Mouse (Mus musculus) hindbrain, embryonic 13.5 days (tissue): Measurements from ENCODE around the gene Tsc2. TPM values are rescaled to one million over a fixed set of nuclear protein-coding genes. Genes with fewer than 3 reads are reported as not detected.
"Not testable (repeated sequence)": the region's sequence is repeated elsewhere in the genome, so short reads cannot be mapped to it uniquely, and the experiment has no call there.

Experiments
- ATAC-seq: fragments of 200-750 bp; cut with Nextera tagmentation; 2 replicates; pipeline ENCODE4 v1.8.0; 2017; ENCODE audit warnings: moderate TSS enrichment; ENCODE audit not compliant: low FRiP score
- H3K27ac ChIP-seq: fragments of 300-500 bp; sonication (generic); 2 replicates; pipeline ENCODE4 v1.5.1; 2015; ENCODE audit warnings: inconsistent platforms, mild to moderate bottlenecking, moderate library complexity
- H3K27me3 ChIP-seq: fragments of 300-500 bp; sonication (generic); 2 replicates; pipeline ENCODE4 v1.6.1; 2015; ENCODE audit warnings: mild to moderate bottlenecking, inconsistent platforms
- H3K36me3 ChIP-seq: fragments of 300-500 bp; sonication (generic); 2 replicates; pipeline ENCODE4 v1.6.1; 2015; ENCODE audit warnings: mild to moderate bottlenecking, inconsistent platforms
- H3K4me1 ChIP-seq: fragments of 300-500 bp; sonication (generic); replicated peaks from 2 replicates; pipeline ENCODE4 v1.6.1; 2015; ENCODE audit warnings: inconsistent platforms
- H3K4me2 ChIP-seq: fragments of 300-500 bp; sonication (generic); 2 replicates; pipeline ENCODE4 v1.6.1; 2015; ENCODE audit warnings: inconsistent platforms, mild to moderate bottlenecking, moderate library complexity
- H3K4me3 ChIP-seq: fragments of 300-500 bp; sonication (generic); 2 replicates; pipeline ENCODE4 v1.5.1; 2015; ENCODE audit warnings: mild to moderate bottlenecking, inconsistent platforms
- H3K9ac ChIP-seq: fragments of 300-500 bp; sonication (generic); 2 replicates; pipeline ENCODE4 v1.6.1; 2015; ENCODE audit warnings: mild to moderate bottlenecking, inconsistent platforms
- H3K9me3 ChIP-seq: fragments of 300-500 bp; sonication (generic); 2 replicates; pipeline ENCODE4 v1.6.1; 2016; ENCODE audit warnings: inconsistent platforms
- WGBS: fragments of 180-500 bp; shearing (Covaris S2); methylation state at CpG from one replicate; pipeline ENCODE4 v1.1.7; 2015; 5-methylcytosine and 5-hydroxymethylcytosine counted together
- polyA plus RNA-seq: library from polyadenylated mRNA; unstranded; fragments of >200 nt; fragmentation: Nextera tagmentation; extraction: Ambion mirVana; gene quantifications from 2 replicates; pipeline ENCODE4 v1.2.1, GENCODE M21; 2015

Gene Tsc2
- 67.9 and 76.0 TPM in 2 replicates for polyA plus RNA-seq

- H3K4me1 ChIP-seq, result peaks cover 26% of the 10 kb centered on the region
- no peaks in the 10 kb centered on the region for H3K27me3 ChIP-seq
- H3K36me3 ChIP-seq, result peaks cover 35% of the 10 kb centered on the region
- WGBS, result 2% methylated on average over 51 of the region's 51 CpGs
- peak within 1 kb of the TSS; percentile 75 for H3K9ac ChIP-seq
- peak within 1 kb of the TSS; percentile 89 for H3K4me2 ChIP-seq
- no peaks in the 10 kb centered on the region for H3K9me3 ChIP-seq
- peak; percentile 88 for ATAC-seq
- H3K27ac ChIP-seq, result peak within 1 kb of the TSS; percentile 76
- H3K4me3 ChIP-seq, result peak within 1 kb of the TSS; percentile 68
Measured at GRCm38 (mm10) chr17:24632167-24632812, at the start of gene Tsc2, which contains the start of gene Nthl1. Gene Tsc2, minus strand, starts transcription at chr17:24632630. Gene Nthl1, plus strand, starts transcription at chr17:24632680.

DNA sequence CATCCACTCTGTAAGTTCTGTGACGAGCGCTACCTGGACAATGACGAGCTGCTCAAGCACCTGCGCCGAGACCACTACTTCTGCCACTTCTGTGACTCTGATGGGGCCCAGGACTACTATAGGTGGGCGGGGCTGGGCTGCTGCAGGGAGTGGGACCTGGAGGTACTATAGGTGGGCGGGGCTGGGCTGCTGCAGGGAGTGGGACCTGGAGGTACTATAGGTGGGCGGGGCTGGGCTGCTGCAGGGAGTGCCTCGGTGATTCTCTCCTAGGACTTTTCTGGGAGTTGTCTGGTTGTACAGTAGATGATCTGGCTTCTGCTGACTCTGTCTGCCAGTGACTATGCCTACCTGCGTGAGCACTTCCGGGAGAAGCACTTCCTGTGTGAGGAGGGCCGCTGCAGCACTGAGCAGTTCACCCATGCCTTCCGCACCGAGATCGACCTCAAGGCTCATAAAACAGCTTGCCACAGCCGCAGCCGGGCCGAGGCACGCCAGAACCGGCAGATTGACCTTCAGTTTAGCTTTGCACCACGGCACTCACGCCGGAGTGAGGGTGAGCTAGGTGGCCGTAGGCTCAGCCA, 45.2 kb upstream of the Tsc2 start:
- ATAC-seq, result no peak
- H3K4me3 ChIP-seq, result no peak overlapping the region
- no peak overlapping the region for H3K27ac ChIP-seq
- H3K4me1 ChIP-seq, result peaks cover 10% of the 10 kb centered on the region
- H3K9me3 ChIP-seq, result no peaks in the 10 kb centered on the region
- no peak overlapping the region for H3K4me2 ChIP-seq
- H3K36me3 ChIP-seq, result peaks cover 62% of the 10 kb centered on the region
- no peaks in the 10 kb centered on the region for H3K27me3 ChIP-seq
- WGBS, result 95% methylated on average over 24 of the region's 24 CpGs
- H3K9ac ChIP-seq, result no peak overlapping the region

DNA sequence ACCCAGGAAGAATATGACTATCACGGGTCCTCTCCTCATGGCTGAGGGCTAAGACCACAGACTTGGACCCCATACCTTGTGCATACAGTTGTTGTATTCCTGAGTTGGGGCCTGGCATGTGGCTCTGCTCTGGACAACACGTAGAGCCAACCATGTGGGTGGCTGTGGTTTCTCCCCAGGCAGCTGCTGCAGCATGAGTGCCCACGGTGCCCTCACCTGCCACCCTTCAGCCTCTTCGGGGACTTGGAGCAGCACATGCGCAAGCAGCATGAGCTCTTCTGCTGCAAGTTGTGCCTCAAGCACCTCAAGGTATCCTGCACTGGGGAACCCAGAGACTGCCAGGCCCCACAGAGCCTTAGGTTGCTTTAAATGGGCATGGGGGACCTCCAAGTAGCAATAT, 44.4 kb upstream of the Tsc2 start:
- H3K4me2 ChIP-seq, result no peak overlapping the region
- H3K27me3 ChIP-seq, result no peaks in the 10 kb centered on the region
- H3K9ac ChIP-seq, result no peak overlapping the region
- 97% methylated on average over 5 of the region's 5 CpGs for WGBS
- no peak overlapping the region for H3K27ac ChIP-seq
- ATAC-seq, result no peak
- H3K36me3 ChIP-seq, result peaks cover 55% of the 10 kb centered on the region
- peaks cover 17% of the 10 kb centered on the region for H3K4me1 ChIP-seq
- H3K4me3 ChIP-seq, result no peak overlapping the region
- no peaks in the 10 kb centered on the region for H3K9me3 ChIP-seq

DNA sequence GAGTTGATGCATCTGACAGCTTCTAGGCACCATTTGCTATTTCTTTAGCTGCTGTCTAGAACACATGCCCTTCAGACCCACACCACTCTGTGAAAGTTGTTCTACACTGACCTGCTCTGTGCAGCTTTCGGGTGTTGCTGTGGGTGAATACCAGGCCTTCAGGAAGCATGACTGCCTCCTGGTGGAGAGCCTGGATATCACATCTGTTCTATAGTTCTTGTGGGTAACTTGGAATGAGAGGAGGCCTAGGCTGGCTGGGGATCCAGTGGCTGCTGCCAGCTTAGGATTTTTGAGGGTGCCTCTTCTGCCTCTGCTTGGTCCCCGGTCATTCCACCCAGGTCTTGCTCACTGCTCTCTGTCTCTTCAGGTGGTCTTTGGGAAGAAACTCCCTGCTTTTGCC, 43.8 kb upstream of the Tsc2 start:
- no peaks in the 10 kb centered on the region for H3K9me3 ChIP-seq
- WGBS, result 56% methylated on average over 2 of the region's 2 CpGs
- peaks cover 24% of the 10 kb centered on the region for H3K4me1 ChIP-seq
- H3K36me3 ChIP-seq, result peaks cover 48% of the 10 kb centered on the region
- H3K4me2 ChIP-seq, result no peak overlapping the region
- H3K27ac ChIP-seq, result no peak overlapping the region
- ATAC-seq, result no peak
- H3K4me3 ChIP-seq, result no peak overlapping the region
- H3K27me3 ChIP-seq, result no peaks in the 10 kb centered on the region
- peak overlapping the region; percentile 19; the same call in 1 of the 2 replicates for H3K9ac ChIP-seq

DNA sequence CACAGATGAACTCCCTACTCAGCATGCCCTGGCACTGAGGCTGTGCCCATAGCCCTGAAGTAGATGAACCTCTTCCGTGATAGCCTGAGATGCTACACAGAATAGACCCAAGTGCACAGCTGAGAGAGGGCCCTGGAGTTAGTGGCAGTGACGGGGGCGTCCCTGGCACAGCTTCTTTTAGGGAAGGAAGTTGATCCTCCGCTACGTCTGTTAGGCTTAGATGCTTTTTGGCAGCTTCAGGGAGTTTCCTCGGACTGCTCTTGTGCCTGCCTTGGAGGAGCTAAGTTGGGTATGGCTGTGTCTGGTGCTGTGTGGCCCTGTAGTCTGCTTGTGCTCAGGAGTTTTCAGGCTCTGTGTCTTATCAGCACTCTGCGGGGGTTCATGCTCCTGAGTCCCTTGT, 41.8 kb upstream of the Tsc2 start:
- Histone ChIP-seq H3K4me1 (peaks cover 35% of the 10 kb centered on the region), H3K9me3 (no peaks in the 10 kb centered on the region), H3K36me3 (peaks cover 29% of the 10 kb centered on the region), H3K4me2 (no peak overlapping the region), H3K4me3 (no peak overlapping the region), H3K27ac (no peak overlapping the region), H3K27me3 (no peaks in the 10 kb centered on the region), H3K9ac (0 out of 2 replicates have a peak overlapping the region, but pooled peaks have one; percentile 0)
- WGBS, result 90% methylated on average over 7 of the region's 7 CpGs
- ATAC-seq, result no peak

DNA sequence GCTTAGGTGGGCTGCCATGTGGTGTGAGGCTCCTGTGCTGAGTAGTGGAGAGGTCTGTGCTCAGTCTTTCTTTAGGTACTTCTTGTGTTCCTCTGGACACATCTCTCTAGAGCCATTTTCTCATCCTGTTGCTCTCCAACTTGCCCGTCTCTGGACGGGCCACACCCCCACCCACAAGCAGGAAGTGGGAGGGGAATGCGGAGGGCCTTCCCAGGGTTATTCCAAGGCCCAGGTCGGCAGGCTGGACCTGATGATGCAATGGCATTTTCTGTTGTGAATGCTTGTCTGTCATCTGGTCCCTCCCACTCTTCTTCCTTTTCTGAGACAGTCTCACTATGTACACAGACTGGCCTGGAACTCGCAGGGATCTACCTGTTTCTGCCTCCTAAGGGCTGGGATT, 39.7 kb upstream of the Tsc2 start:
- Histone ChIP-seq H3K4me3 (no peak overlapping the region), H3K36me3 (peaks cover 8% of the 10 kb centered on the region), H3K9ac (peak overlapping the region; percentile 99), H3K27ac (no peak overlapping the region), H3K4me1 (peaks cover 42% of the 10 kb centered on the region), H3K27me3 (no peaks in the 10 kb centered on the region), H3K4me2 (peak overlapping the region; percentile 87), H3K9me3 (no peaks in the 10 kb centered on the region)
- ATAC-seq, result no peak
- 43% methylated on average over 5 of the region's 5 CpGs for WGBS

GRCm38 (mm10) chr17:24671346-24671745, 38.9 kb upstream of the Tsc2 start:
- 80% methylated on average over 5 of the region's 5 CpGs for WGBS
- Histone ChIP-seq H3K36me3 (no peaks in the 10 kb centered on the region), H3K9ac (peak overlapping the region; percentile 99), H3K4me2 (peak overlapping the region; percentile 87), H3K27ac (no peak overlapping the region), H3K27me3 (no peaks in the 10 kb centered on the region), H3K9me3 (no peaks in the 10 kb centered on the region), H3K4me1 (peaks cover 42% of the 10 kb centered on the region), H3K4me3 (0 out of 2 replicates have a peak overlapping the region, but pooled peaks have one; percentile 98)
- no peak for ATAC-seq

DNA sequence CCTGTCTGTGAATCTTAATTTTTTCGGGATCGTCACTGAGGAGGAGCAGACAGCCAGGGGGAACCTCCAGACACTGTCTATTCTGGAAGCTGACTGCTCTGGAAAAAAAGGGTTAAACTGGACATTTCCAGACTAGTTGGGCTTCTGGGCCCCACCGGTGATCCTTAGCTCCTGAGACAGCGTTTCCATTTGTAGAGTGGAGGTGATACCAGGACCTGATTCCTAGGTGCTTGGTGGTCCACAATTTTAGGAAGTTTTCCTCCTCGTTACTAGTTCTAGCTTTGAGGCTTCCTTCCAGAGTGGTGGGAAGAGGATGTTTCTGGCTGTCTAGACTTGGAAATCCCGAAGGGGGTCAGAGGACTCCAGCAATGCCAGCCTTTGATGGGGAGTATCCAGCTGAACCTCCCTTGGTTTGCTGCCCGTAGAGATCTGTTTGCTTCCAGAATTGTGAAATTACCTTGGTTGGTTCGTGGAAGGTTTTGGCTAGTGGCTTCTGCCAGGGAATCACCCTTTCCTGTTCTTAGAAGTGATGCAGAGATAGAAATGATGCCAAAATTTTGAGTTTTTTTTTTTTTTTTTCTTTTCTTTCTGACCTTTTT, 37.9 kb upstream of the Tsc2 start:
- WGBS, result 17% methylated on average over 8 of the region's 8 CpGs

GRCm38 (mm10) chr17:24669545-24670245, 37.3 kb upstream of the Tsc2 start, which contains the start of gene Zfp598:
Gene Zfp598, plus strand, starts transcription at chr17:24669687.
- Histone ChIP-seq H3K27me3 (no peaks in the 10 kb centered on the region), H3K36me3 (no peaks in the 10 kb centered on the region), H3K4me2 (peak within 1 kb of the TSS; percentile 87), H3K4me1 (peaks cover 37% of the 10 kb centered on the region), H3K9ac (peak within 1 kb of the TSS; percentile 99), H3K4me3 (peak within 1 kb of the TSS; percentile 98), H3K9me3 (no peaks in the 10 kb centered on the region), H3K27ac (peak within 1 kb of the TSS; percentile 92)
- ATAC-seq, result peak; percentile 98
- under 1% methylated on average over 65 of the region's 80 CpGs for WGBS

More for the DNA sequence above, 37.9 kb upstream of the Tsc2 start:
- Histone ChIP-seq H3K9ac (peak overlapping the region; percentile 99), H3K4me2 (peak overlapping the region; percentile 87), H3K36me3 (no peaks in the 10 kb centered on the region), H3K9me3 (no peaks in the 10 kb centered on the region), H3K4me1 (peaks cover 37% of the 10 kb centered on the region), H3K27ac (peak overlapping the region; percentile 92), H3K4me3 (peak overlapping the region; percentile 98), H3K27me3 (no peaks in the 10 kb centered on the region)
- ATAC-seq, result no peak

- not testable (repeated sequence) for H3K27me3 ChIP-seq, H3K9me3 ChIP-seq, H3K36me3 ChIP-seq
- peak overlapping the region; percentile 92 for H3K27ac ChIP-seq
- H3K4me1 ChIP-seq, result peaks cover 37% of the 10 kb centered on the region
- peak overlapping the region; percentile 98 for H3K4me3 ChIP-seq
- peak overlapping the region; percentile 87 for H3K4me2 ChIP-seq
- peak overlapping the region; percentile 99 for H3K9ac ChIP-seq
- 8% methylated on average over 15 of the region's 15 CpGs for WGBS
- peak; percentile 52 for ATAC-seq
Measured at GRCm38 (mm10) chr17:24669214-24669544, 36.7 kb upstream of the Tsc2 start.

DNA sequence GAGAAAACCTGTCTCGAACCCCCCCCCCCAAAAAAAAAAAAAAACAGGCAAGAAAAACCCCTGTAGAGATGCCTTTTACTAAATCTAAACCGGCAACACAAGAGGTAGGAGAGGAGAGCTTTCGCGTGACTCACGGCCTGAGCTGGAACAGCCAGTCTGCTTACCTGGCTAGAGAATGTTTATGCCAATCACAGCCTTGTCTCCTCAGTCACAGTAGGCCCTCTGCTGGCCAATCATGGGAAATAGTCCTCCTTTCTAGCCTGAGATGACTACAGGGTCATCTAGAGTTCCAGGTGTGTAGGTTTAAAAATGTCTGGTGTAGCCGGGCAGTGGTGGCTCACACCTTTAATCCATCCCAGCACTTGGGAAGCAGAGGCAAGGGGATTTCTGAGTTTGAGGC, 35.0 kb upstream of the Tsc2 start:
- no peak overlapping the region for H3K4me3 ChIP-seq
- no peaks in the 10 kb centered on the region for H3K9me3 ChIP-seq
- WGBS, result 27% methylated on average over 6 of the region's 6 CpGs
- H3K4me1 ChIP-seq, result peaks cover 31% of the 10 kb centered on the region
- H3K4me2 ChIP-seq, result no peak overlapping the region
- H3K9ac ChIP-seq, result no peak overlapping the region
- peaks cover 10% of the 10 kb centered on the region for H3K27me3 ChIP-seq
- H3K36me3 ChIP-seq, result no peaks in the 10 kb centered on the region
- no peak overlapping the region for H3K27ac ChIP-seq
- ATAC-seq, result no peak

DNA sequence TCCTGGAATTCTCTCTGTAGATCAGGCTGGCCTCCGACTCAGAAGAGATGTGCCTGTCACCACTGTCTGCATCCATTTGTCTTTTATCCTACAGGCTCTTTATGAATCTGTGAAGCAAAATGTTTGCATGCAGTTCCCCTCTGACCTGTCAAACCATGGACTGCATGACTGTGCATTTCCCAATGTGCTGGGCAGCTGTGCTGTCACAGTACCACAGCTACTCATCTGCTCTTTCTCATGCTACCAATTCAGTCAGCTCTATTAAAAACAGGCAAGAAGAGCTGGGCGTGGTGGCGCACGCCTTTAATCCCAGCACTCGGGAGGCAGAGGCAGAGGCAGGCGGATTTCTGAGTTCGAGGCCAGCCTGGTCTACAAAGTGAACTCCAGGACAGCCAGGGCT, 34.6 kb upstream of the Tsc2 start:
- not testable (repeated sequence) for ATAC-seq, H3K9me3 ChIP-seq, H3K4me3 ChIP-seq, H3K36me3 ChIP-seq, H3K4me2 ChIP-seq, H3K27me3 ChIP-seq, H3K9ac ChIP-seq, H3K27ac ChIP-seq
- peaks cover 26% of the 10 kb centered on the region for H3K4me1 ChIP-seq
- 69% methylated on average over 7 of the region's 7 CpGs for WGBS
